In genomic region chr11:85487501-85487900, GRCm38 (mm10) we compare ENCODE assay signal across 25 mouse cellular contexts.
DNase-seq lines count a peak whose midpoint lies in the region; ATAC-seq and TF ChIP-seq lines count a peak whose summit lies in the region.
"Had no signal": no experiment of that assay in that cellular context is flagged by ENCODE, and none has a peak within 500 bp of the region (broad histone marks: within the 10 kb centered on the region; RNA-seq: fewer than 3 reads in every experiment).

No protein-coding gene starts in this region.

- H3K36me3 ChIP-seq in kidney, adult 2 months (ENCODE audit: control insufficient read depth, insufficient read depth, low read length) = no peaks in the 10 kb centered on the region; the same call in 1 of the 2 replicates
- H3K36me3 ChIP-seq in kidney, embryonic 14.5 days (ENCODE audit: control insufficient read depth, insufficient read depth, low read length) = no peaks in the 10 kb centered on the region
- H3K36me3 ChIP-seq in limb, embryonic 14.5 days (ENCODE audit: control insufficient read depth, insufficient read depth, low read length) = no peaks in the 10 kb centered on the region
- no peaks in the 10 kb centered on the region for H3K36me3 ChIP-seq in limb, embryonic 10.5 days
- H3K36me3 ChIP-seq: embryonic facial prominence, embryonic 15.5 days; forebrain, embryonic 10.5 days; forebrain, embryonic 15.5 days; heart, embryonic 10.5 days; hindbrain, embryonic 12.5 days had no signal

- H3K4me1 ChIP-seq in kidney, adult 2 months (ENCODE audit: control insufficient read depth, insufficient read depth, low read length) = 0 out of 2 replicates have a peak, but pooled peaks cover 3% of the 10 kb centered on the region
- peaks cover 8% of the 10 kb centered on the region for H3K4me1 ChIP-seq in kidney, embryonic 14.5 days (ENCODE audit: control insufficient read depth, insufficient read depth, low read length)
- peaks cover 6% of the 10 kb centered on the region for H3K4me1 ChIP-seq in limb, embryonic 14.5 days (ENCODE audit: control insufficient read depth, insufficient read depth, low read length)
- H3K4me1 ChIP-seq in limb, embryonic 10.5 days = peaks cover 33% of the 10 kb centered on the region
- H3K4me1 ChIP-seq: hindbrain, embryonic 12.5 days had no signal

- no peak for ATAC-seq in kidney, embryonic 14.5 days (ENCODE audit: low FRiP score, low TSS enrichment)
- no peak for ATAC-seq in limb, embryonic 14.5 days (ENCODE audit: low FRiP score, low read depth)
- ATAC-seq: forebrain, embryonic 15.5 days had no signal

- no peaks in the 10 kb centered on the region for H3K9me3 ChIP-seq in kidney, embryonic 14.5 days (ENCODE audit: control insufficient read depth, low read length)
- no peaks in the 10 kb centered on the region for H3K9me3 ChIP-seq in limb, embryonic 14.5 days (ENCODE audit: control insufficient read depth, low read length)
- no peaks in the 10 kb centered on the region for H3K9me3 ChIP-seq in limb, embryonic 10.5 days (replicated peaks)
- H3K9me3 ChIP-seq: embryonic facial prominence, embryonic 15.5 days; forebrain, embryonic 10.5 days; forebrain, embryonic 15.5 days; heart, embryonic 10.5 days; hindbrain, embryonic 12.5 days had no signal

- DNase-seq in kidney, adult 2 months = peak; percentile 17
- DNase-seq in limb, embryonic 14.5 days (ENCODE audit: low spot score) = no peak
- DNase-seq in limb, embryonic 10.5 days (ENCODE audit: low spot score) = no peak
- DNase-seq in forelimb bud, embryonic 11.5 days (ENCODE audit: low read depth, low spot score) = peak; percentile 33
- DNase-seq in kidney, postnatal 4 days = peak; percentile 12 to 46
- no peak for DNase-seq in frontal cortex, postnatal 25 days (ENCODE audit: low spot score in 2 of 2)
- DNase-seq in adrenal gland, adult 18-20 months (ENCODE audit: low spot score in 2 of 2) = no peak
- DNase-seq: adrenal gland, adult 8-10 months; adrenal gland, postnatal 36 days; cerebellum, adult 11 months; cerebellum, adult 8-10 months; cerebellum, postnatal 14 days; embryo, embryonic 11 days; gastrocnemius, adult 2 months; gastrocnemius, postnatal 36 days; heart, adult 11 months; heart, postnatal 10 days; heart, postnatal 4 days had no signal

- no peak overlapping the region for H3K4me3 ChIP-seq in kidney, adult 2 months (ENCODE audit: insufficient read depth, low read depth, low read length)
- no peak overlapping the region for H3K4me3 ChIP-seq in kidney, embryonic 14.5 days (ENCODE audit: low read length)
- H3K4me3 ChIP-seq in limb, embryonic 14.5 days (replicated peaks; ENCODE audit: low read length) = no peak overlapping the region
- no peak overlapping the region for H3K4me3 ChIP-seq in limb, embryonic 10.5 days
- H3K4me3 ChIP-seq: embryonic facial prominence, embryonic 15.5 days; erythroblast, embryonic 14.5 days; forebrain, embryonic 10.5 days; forebrain, embryonic 15.5 days; gastrocnemius, adult 2 months; heart, embryonic 10.5 days; hindbrain, embryonic 12.5 days had no signal

- no peak overlapping the region for H3K4me2 ChIP-seq in kidney, embryonic 14.5 days (replicated peaks; ENCODE audit: low read depth, low read length)
- no peak overlapping the region for H3K4me2 ChIP-seq in limb, embryonic 14.5 days (replicated peaks; ENCODE audit: low read depth, low read length, severe bottlenecking)
- H3K4me2 ChIP-seq: embryonic facial prominence, embryonic 15.5 days; forebrain, embryonic 15.5 days; hindbrain, embryonic 12.5 days had no signal

- no peak for TF ChIP-seq CTCF in kidney, adult 2 months (conservative IDR thresholded peaks at IDR 0.05; ENCODE audit: insufficient read depth, insufficient read length, low read depth, low read length)

- H3K9ac ChIP-seq in kidney, embryonic 14.5 days (ENCODE audit: low read depth, low read length) = no peak overlapping the region
- peak overlapping the region; percentile 18; the same call in 1 of the 2 replicates for H3K9ac ChIP-seq in limb, embryonic 14.5 days (ENCODE audit: low read depth, low read length, severe bottlenecking)
- H3K9ac ChIP-seq: embryonic facial prominence, embryonic 15.5 days; forebrain, embryonic 15.5 days; hindbrain, embryonic 12.5 days had no signal

- H3K27ac ChIP-seq in kidney, adult 2 months (ENCODE audit: insufficient read depth, low read depth, low read length) = no peak overlapping the region
- H3K27ac ChIP-seq in kidney, embryonic 14.5 days (ENCODE audit: low read depth, low read length) = no peak overlapping the region
- H3K27ac ChIP-seq in limb, embryonic 14.5 days (replicated peaks; ENCODE audit: low read depth, low read length) = no peak overlapping the region
- H3K27ac ChIP-seq in limb, embryonic 10.5 days = no peak overlapping the region
- H3K27ac ChIP-seq: embryonic facial prominence, embryonic 15.5 days; forebrain, embryonic 10.5 days; forebrain, embryonic 15.5 days; gastrocnemius, adult 2 months; heart, embryonic 10.5 days; hindbrain, embryonic 12.5 days had no signal

- TF ChIP-seq POLR2A in kidney, adult 2 months (IDR thresholded peaks at IDR 0.05; ENCODE audit: low read depth, low read length) = no peak
- TF ChIP-seq POLR2A in limb, embryonic 14.5 days (IDR thresholded peaks at IDR 0.05; ENCODE audit: borderline replicate concordance, extremely low read depth, insufficient read depth, insufficient read length) = no peak

- WGBS in kidney, adult 2 months = 39% methylated on average over 7 of the region's 7 CpGs
- WGBS in kidney, embryonic 14.5 days = 39% methylated on average over 7 of the region's 7 CpGs
- WGBS in limb, embryonic 14.5 days = 32% methylated on average over 7 of the region's 7 CpGs
- WGBS in limb, embryonic 10.5 days = 54% methylated on average over 7 of the region's 7 CpGs

- H3K27me3 ChIP-seq in kidney, adult 2 months (replicated peaks; ENCODE audit: control insufficient read depth, insufficient read depth, low read length) = no peaks in the 10 kb centered on the region
- no peaks in the 10 kb centered on the region for H3K27me3 ChIP-seq in kidney, embryonic 14.5 days (ENCODE audit: control insufficient read depth, insufficient read depth, low read length)
- H3K27me3 ChIP-seq in limb, embryonic 14.5 days (ENCODE audit: control insufficient read depth, insufficient read depth, low read length) = no peaks in the 10 kb centered on the region
- no peaks in the 10 kb centered on the region for H3K27me3 ChIP-seq in limb, embryonic 10.5 days (ENCODE audit: low read depth, poor library complexity, severe bottlenecking)
- H3K27me3 ChIP-seq: embryonic facial prominence, embryonic 15.5 days; hindbrain, embryonic 12.5 days had no signal

Comparison
In these comparisons a context has a peak if more than half of its experiments do, and no peak if none do; other contexts are left out.
1. DNase-seq: peak in kidney, adult 2 months (single experiment), forelimb bud, embryonic 11.5 days (single experiment) and kidney, postnatal 4 days (2 of 2); none in limb, embryonic 14.5 days (single experiment), limb, embryonic 10.5 days (single experiment), frontal cortex, postnatal 25 days (0 of 2) and adrenal gland, adult 18-20 months (0 of 2).